Mouse (Mus musculus) forebrain, embryonic 12.5 days (tissue): Measurements from ENCODE around the gene Rgs7bp. TPM values are rescaled to one million over a fixed set of nuclear protein-coding genes. Genes with fewer than 3 reads are reported as not detected.

Experiments used
- ATAC-seq: fragments of 200-750 bp; cut with Nextera tagmentation; 2 replicates; pipeline ENCODE4 v1.8.0; 2017; ENCODE audit warnings: moderate TSS enrichment; ENCODE audit not compliant: low FRiP score
- H3K27ac ChIP-seq: fragments of 300-500 bp; sonication (generic); 2 replicates; pipeline ENCODE4 v1.5.1; 2016; ENCODE audit warnings: mild to moderate bottlenecking
- H3K27me3 ChIP-seq: fragments of 300-500 bp; sonication (generic); 2 replicates; pipeline ENCODE4 v1.6.1; 2016; ENCODE audit warnings: mild to moderate bottlenecking
- H3K36me3 ChIP-seq: fragments of 300-500 bp; sonication (generic); replicated peaks from 2 replicates; pipeline ENCODE4 v1.6.1; 2016; ENCODE audit warnings: mild to moderate bottlenecking
- H3K4me1 ChIP-seq: fragments of 300-500 bp; sonication (generic); 2 replicates; pipeline ENCODE4 v1.6.1; 2016
- H3K4me2 ChIP-seq: fragments of 300-500 bp; sonication (generic); 2 replicates; pipeline ENCODE4 v1.6.1; 2016; ENCODE audit warnings: mild to moderate bottlenecking, moderate library complexity
- H3K4me3 ChIP-seq: fragments of 300-500 bp; sonication (generic); replicated peaks from 2 replicates; pipeline ENCODE4 v1.5.1; 2016; ENCODE audit warnings: mild to moderate bottlenecking
- H3K9ac ChIP-seq: fragments of 300-500 bp; sonication (generic); 2 replicates; pipeline ENCODE4 v1.6.1; 2016; ENCODE audit warnings: mild to moderate bottlenecking
- H3K9me3 ChIP-seq: fragments of 300-500 bp; sonication (generic); 2 replicates; pipeline ENCODE4 v1.6.1; 2016
- WGBS: fragments of 180-500 bp; shearing (Covaris S2); methylation state at CpG from one replicate; pipeline ENCODE4 v1.1.7; 2016; 5-methylcytosine and 5-hydroxymethylcytosine counted together
- polyA plus RNA-seq: library from polyadenylated mRNA; unstranded; fragments of >200 nt; fragmentation: Nextera tagmentation; extraction: Ambion mirVana; gene quantifications from 2 replicates; pipeline ENCODE4 v1.2.1, GENCODE M21; 2016

The Rgs7bp gene
- polyA plus RNA-seq, 1 experiment from 2014 or later, result 1.7 TPM

- H3K9ac ChIP-seq, result no peak overlapping the region
- no peaks in the 10 kb centered on the region for H3K9me3 ChIP-seq
- H3K27me3 ChIP-seq, result peaks cover 12% of the 10 kb centered on the region; the same call in 1 of the 2 replicates
- no peaks in the 10 kb centered on the region for H3K36me3 ChIP-seq
- H3K4me3 ChIP-seq, result no peak overlapping the region
- 78% methylated on average over 8 of the region's 8 CpGs for WGBS
- no peak for ATAC-seq
- H3K4me2 ChIP-seq, result no peak overlapping the region
- peaks cover 10% of the 10 kb centered on the region for H3K4me1 ChIP-seq
- no peak overlapping the region for H3K27ac ChIP-seq
Measured at GRCm38 (mm10) chr13:105048662-105049061, 6.1 kb downstream of the Rgs7bp start.

- H3K9ac ChIP-seq, result no peak overlapping the region
- 79% methylated on average over 9 of the region's 9 CpGs for WGBS
- no peaks in the 10 kb centered on the region for H3K9me3 ChIP-seq
- no peaks in the 10 kb centered on the region for H3K36me3 ChIP-seq
- H3K27me3 ChIP-seq, result peaks cover 2% of the 10 kb centered on the region; the same call in 1 of the 2 replicates
- H3K4me1 ChIP-seq, result no peaks in the 10 kb centered on the region
- no peak overlapping the region for H3K4me3 ChIP-seq
- no peak for ATAC-seq
- H3K27ac ChIP-seq, result no peak overlapping the region
- no peak overlapping the region for H3K4me2 ChIP-seq
Measured at GRCm38 (mm10) chr13:105047377-105047776, 7.4 kb downstream of the Rgs7bp start.

GRCm38 (mm10) chr13:105043882-105044281 is 10.8 kb downstream of the Rgs7bp start:
- Histone ChIP-seq H3K4me3 (no peak overlapping the region), H3K9ac (no peak overlapping the region), H3K9me3 (no peaks in the 10 kb centered on the region), H3K4me2 (no peak overlapping the region), H3K4me1 (no peaks in the 10 kb centered on the region), H3K36me3 (no peaks in the 10 kb centered on the region), H3K27me3 (no peaks in the 10 kb centered on the region), H3K27ac (no peak overlapping the region)
- 54% methylated on average over 3 of the region's 3 CpGs for WGBS
- ATAC-seq, result no peak

GRCm38 (mm10) chr13:105038334-105038733 is 16.4 kb downstream of the Rgs7bp start:
- Histone ChIP-seq H3K9ac (no peak overlapping the region), H3K36me3 (no peaks in the 10 kb centered on the region), H3K27ac (no peak overlapping the region), H3K27me3 (no peaks in the 10 kb centered on the region), H3K4me2 (no peak overlapping the region), H3K9me3 (no peaks in the 10 kb centered on the region), H3K4me3 (no peak overlapping the region), H3K4me1 (no peaks in the 10 kb centered on the region)
- ATAC-seq, result no peak
- 69% methylated on average over 5 of the region's 5 CpGs for WGBS

- Histone ChIP-seq H3K9me3 (no peaks in the 10 kb centered on the region), H3K9ac (no peak overlapping the region), H3K27ac (no peak overlapping the region), H3K36me3 (no peaks in the 10 kb centered on the region), H3K4me3 (no peak overlapping the region), H3K27me3 (no peaks in the 10 kb centered on the region), H3K4me1 (no peaks in the 10 kb centered on the region), H3K4me2 (no peak overlapping the region)
- WGBS, result 84% methylated on average over 12 of the region's 12 CpGs
- ATAC-seq, result no peak
Measured at GRCm38 (mm10) chr13:105037816-105038215, 16.9 kb downstream of the Rgs7bp start.

GRCm38 (mm10) chr13:105031882-105032281 is 22.8 kb downstream of the Rgs7bp start:
- Histone ChIP-seq H3K9ac (no peak overlapping the region), H3K27me3 (no peaks in the 10 kb centered on the region), H3K27ac (no peak overlapping the region), H3K4me2 (no peak overlapping the region), H3K9me3 (no peaks in the 10 kb centered on the region), H3K4me1 (no peaks in the 10 kb centered on the region), H3K36me3 (no peaks in the 10 kb centered on the region), H3K4me3 (no peak overlapping the region)
- no peak for ATAC-seq

- Histone ChIP-seq H3K4me1 (no peaks in the 10 kb centered on the region), H3K36me3 (no peaks in the 10 kb centered on the region), H3K9me3 (no peaks in the 10 kb centered on the region), H3K27me3 (no peaks in the 10 kb centered on the region), H3K27ac (no peak overlapping the region), H3K4me3 (no peak overlapping the region), H3K9ac (no peak overlapping the region), H3K4me2 (no peak overlapping the region)
- 71% methylated on average over 3 of the region's 3 CpGs for WGBS
- ATAC-seq, result no peak
Measured at GRCm38 (mm10) chr13:105028276-105028675, 26.5 kb downstream of the Rgs7bp start.

GRCm38 (mm10) chr13:105016577-105016976 is 38.2 kb downstream of the Rgs7bp start:
- WGBS, result 82% methylated on average over 9 of the region's 9 CpGs
- no peak overlapping the region for H3K4me2 ChIP-seq
- ATAC-seq, result no peak
- H3K27me3 ChIP-seq, result no peaks in the 10 kb centered on the region
- H3K9me3 ChIP-seq, result no peaks in the 10 kb centered on the region
- H3K4me1 ChIP-seq, result peaks cover 5% of the 10 kb centered on the region
- H3K27ac ChIP-seq, result no peak overlapping the region
- H3K9ac ChIP-seq, result no peak overlapping the region
- no peak overlapping the region for H3K4me3 ChIP-seq
- no peaks in the 10 kb centered on the region for H3K36me3 ChIP-seq

GRCm38 (mm10) chr13:105015710-105016404 is 38.9 kb downstream of the Rgs7bp start:
- WGBS, result 67% methylated on average over 8 of the region's 8 CpGs
- ATAC-seq, result peak; percentile 71; the same call in 1 of the 2 replicates

GRCm38 (mm10) chr13:105011300-105011699 is 43.4 kb downstream of the Rgs7bp start:
- H3K4me1 ChIP-seq, result peaks cover 5% of the 10 kb centered on the region
- ATAC-seq, result no peak
- 98% methylated on average over 5 of the region's 5 CpGs for WGBS
- no peak overlapping the region for H3K4me3 ChIP-seq
- no peak overlapping the region for H3K9ac ChIP-seq
- no peaks in the 10 kb centered on the region for H3K27me3 ChIP-seq
- no peak overlapping the region for H3K27ac ChIP-seq
- no peaks in the 10 kb centered on the region for H3K36me3 ChIP-seq
- no peaks in the 10 kb centered on the region for H3K9me3 ChIP-seq
- no peak overlapping the region for H3K4me2 ChIP-seq

More at GRCm38 (mm10) chr13:105015710-105016404, 38.9 kb downstream of the Rgs7bp start:
- H3K4me1 ChIP-seq, result peaks cover 5% of the 10 kb centered on the region
- no peak overlapping the region for H3K9ac ChIP-seq
- no peak overlapping the region for H3K27ac ChIP-seq
- H3K4me2 ChIP-seq, result no peak overlapping the region
- H3K27me3 ChIP-seq, result no peaks in the 10 kb centered on the region
- no peaks in the 10 kb centered on the region for H3K9me3 ChIP-seq
- no peaks in the 10 kb centered on the region for H3K36me3 ChIP-seq
- H3K4me3 ChIP-seq, result no peak overlapping the region

- no peaks in the 10 kb centered on the region for H3K9me3 ChIP-seq
- no peaks in the 10 kb centered on the region for H3K4me1 ChIP-seq
- H3K9ac ChIP-seq, result no peak overlapping the region
- H3K27me3 ChIP-seq, result no peaks in the 10 kb centered on the region
- no peak for ATAC-seq
- no peaks in the 10 kb centered on the region for H3K36me3 ChIP-seq
- H3K4me3 ChIP-seq, result no peak overlapping the region
- WGBS, result 94% methylated on average over 2 of the region's 2 CpGs
- no peak overlapping the region for H3K4me2 ChIP-seq
- H3K27ac ChIP-seq, result no peak overlapping the region
Measured at GRCm38 (mm10) chr13:105008891-105009290, 45.8 kb downstream of the Rgs7bp start.

GRCm38 (mm10) chr13:105002831-105003157 is 51.9 kb downstream of the Rgs7bp start:
- Histone ChIP-seq H3K27me3 (no peaks in the 10 kb centered on the region), H3K4me1 (no peaks in the 10 kb centered on the region), H3K9me3 (no peaks in the 10 kb centered on the region), H3K9ac (no peak overlapping the region), H3K27ac (no peak overlapping the region), H3K36me3 (no peaks in the 10 kb centered on the region), H3K4me2 (no peak overlapping the region), H3K4me3 (no peak overlapping the region)
- 74% methylated on average over 2 of the region's 2 CpGs for whole genome bisulfite sequencing
- no peak for ATAC-seq

GRCm38 (mm10) chr13:105002132-105002830 is 52.4 kb downstream of the Rgs7bp start:
- no peak overlapping the region for H3K27ac ChIP-seq
- no peaks in the 10 kb centered on the region for H3K9me3 ChIP-seq
- H3K9ac ChIP-seq, result no peak overlapping the region
- H3K27me3 ChIP-seq, result no peaks in the 10 kb centered on the region
- H3K4me2 ChIP-seq, result no peak overlapping the region
- no peaks in the 10 kb centered on the region for H3K36me3 ChIP-seq
- no peak for ATAC-seq
- WGBS, result 84% methylated on average over 5 of the region's 5 CpGs
- no peak overlapping the region for H3K4me3 ChIP-seq
- H3K4me1 ChIP-seq, result no peaks in the 10 kb centered on the region
